Mouse (Mus musculus): ENCODE results near the gene Slc38a11.

DNA sequence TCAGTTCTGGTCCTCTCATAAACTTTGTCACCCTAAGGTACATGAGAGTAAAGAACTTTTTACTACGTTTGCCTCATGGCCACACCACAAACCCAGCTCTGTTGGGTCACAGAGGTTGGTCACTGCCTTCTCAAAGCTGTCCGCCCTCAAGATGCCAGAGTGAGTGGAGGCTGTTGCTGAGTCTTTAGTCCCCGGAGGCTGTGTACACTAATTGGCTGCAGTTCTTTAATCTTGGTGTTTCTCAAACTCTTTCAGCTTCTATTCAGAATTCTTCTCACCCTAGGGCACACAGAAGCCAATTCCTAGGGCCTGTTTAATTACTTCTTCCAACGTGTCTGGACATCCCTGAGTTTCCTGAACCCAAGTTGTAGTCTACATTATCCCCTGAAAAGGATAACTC is 96.0 kb downstream of the Slc38a11 start:
- TF ChIP-seq CTCF (IDR thresholded peaks at IDR 0.05; ENCODE audit: low read depth, low read length) = no peak
- TF ChIP-seq POLR2A (IDR thresholded peaks at IDR 0.05; ENCODE audit: insufficient read depth, low read length) = no peak

Measured in ES-Bruce4 (cell line).